In genomic region chr3:117868637-117869323, GRCm38 (mm10) we compare ENCODE assay signal across 8 mouse cellular contexts. TPM values are rescaled to one million over a fixed set of nuclear protein-coding genes. Genes with fewer than 3 reads are reported as not detected.
DNase-seq lines count a peak whose midpoint lies in the region; ATAC-seq lines count a peak whose summit lies in the region.

Snx7 (minus strand) TSS chr3:117868936.

- WGBS in hindbrain, embryonic 10.5 days = under 1% methylated on average over 53 of the region's 53 CpGs
- WGBS in lung, embryonic 15.5 days = under 1% methylated on average over 53 of the region's 53 CpGs

- no peaks in the 10 kb centered on the region for H3K9me3 ChIP-seq in hindbrain, embryonic 10.5 days
- no peaks in the 10 kb centered on the region for H3K9me3 ChIP-seq in lung, embryonic 15.5 days

- no peaks in the 10 kb centered on the region for H3K27me3 ChIP-seq in hindbrain, embryonic 10.5 days (ENCODE audit: insufficient read depth, poor library complexity, severe bottlenecking)
- H3K27me3 ChIP-seq in lung, embryonic 15.5 days = no peaks in the 10 kb centered on the region

- peaks cover 16% of the 10 kb centered on the region for H3K4me1 ChIP-seq in hindbrain, embryonic 10.5 days (replicated peaks)
- H3K4me1 ChIP-seq in lung, embryonic 15.5 days = peaks cover 26% of the 10 kb centered on the region

- peak within 1 kb of the TSS; percentile 64 for H3K4me3 ChIP-seq in hindbrain, embryonic 10.5 days
- peak within 1 kb of the TSS; percentile 69 for H3K4me3 ChIP-seq in lung, embryonic 15.5 days

- peak within 1 kb of the TSS; percentile 81 for H3K9ac ChIP-seq in lung, embryonic 15.5 days

- H3K4me2 ChIP-seq in lung, embryonic 15.5 days = peak within 1 kb of the TSS; percentile 77

- no peaks in the 10 kb centered on the region for H3K36me3 ChIP-seq in hindbrain, embryonic 10.5 days
- no peaks in the 10 kb centered on the region for H3K36me3 ChIP-seq in lung, embryonic 15.5 days

- peak; percentile 96 for DNase-seq in NIH3T3 (ENCODE audit: low read depth)
- DNase-seq in cerebellum, adult 9-10 months = peak; percentile 31
- peak; percentile 74 to 84 for DNase-seq in frontal cortex, postnatal 10 days (ENCODE audit: low spot score in 2 of 2)
- DNase-seq in hindbrain, embryonic 10.5 days (ENCODE audit: low spot score) = peak; percentile 85
- peak; percentile 90 for DNase-seq in layer of hippocampus, adult 9-11 months
- DNase-seq in ovary, adult 18-20 months (ENCODE audit: low spot score) = peak; percentile 89
- peak; percentile 43 for DNase-seq in thymus, postnatal 4 days

- peak; percentile 100 for ATAC-seq in lung, embryonic 15.5 days (ENCODE audit: borderline replicate concordance, extremely low read depth, low FRiP score, low TSS enrichment)

- H3K27ac ChIP-seq in hindbrain, embryonic 10.5 days = peak within 1 kb of the TSS; percentile 89
- peak within 1 kb of the TSS; percentile 82 for H3K27ac ChIP-seq in lung, embryonic 15.5 days

RNA-seq across cellular contexts. Expression of gene Snx7, which starts in this region (rescaled TPM):
- 12.2 and 17.0 TPM in 2 replicates for polyA plus RNA-seq in hindbrain, embryonic 10.5 days (2016; fragmentation: Nextera tagmentation; extraction: Ambion mirVana)
- 54.4 and 56.5 TPM in 2 replicates for polyA plus RNA-seq in lung, embryonic 15.5 days (2015; fragmentation: Nextera tagmentation; extraction: Ambion mirVana)

Comparison
In these comparisons a context has a peak if more than half of its experiments do, and no peak if none do; other contexts are left out.
1. Peak in every context shown above with its lines: DNase-seq, ATAC-seq, H3K4me3 ChIP-seq and H3K27ac ChIP-seq.
2. DNase-seq: peak in every context shown above with its lines; median percentile 96 in NIH3T3; 90 in layer of hippocampus, adult 9-11 months; 89 in ovary, adult 18-20 months; 85 in hindbrain, embryonic 10.5 days; 79 in frontal cortex, postnatal 10 days; 43 in thymus, postnatal 4 days; 31 in cerebellum, adult 9-10 months.